Mouse (Mus musculus): ENCODE results near the gene Hhipl1.

Gene Hhipl1

DNA sequence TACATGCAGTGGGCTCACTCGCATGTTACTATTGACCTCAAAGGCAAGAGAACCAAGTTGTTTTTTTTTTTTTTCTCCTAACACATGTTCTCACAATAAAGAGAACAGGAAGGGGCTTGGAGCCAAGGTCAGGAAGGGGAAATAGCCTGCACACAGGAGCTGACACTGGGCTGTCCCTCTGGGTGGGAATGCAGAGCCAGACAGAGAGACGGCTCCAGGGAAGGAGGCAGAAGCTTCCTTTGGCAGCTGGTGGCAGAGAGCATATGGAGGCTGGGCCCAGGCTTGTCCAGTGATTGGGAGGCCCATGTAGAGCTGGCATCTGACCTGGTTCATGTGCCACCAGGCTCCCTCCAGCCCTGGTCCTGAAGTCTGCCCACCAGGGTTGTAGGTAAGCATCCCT is 61.8 kb downstream of the Hhipl1 start:
- no peak for DNase-seq

- DNase-seq: no peak
Observed at GRCm38 (mm10) chr12:108368921-108369320, 62.9 kb downstream of the Hhipl1 start.

GRCm38 (mm10) chr12:108370596-108371428 is 64.7 kb downstream of the Hhipl1 start, which contains the start of gene Eml1:
Gene Eml1 (plus strand): TSS chr12:108370957.
- DNase-seq: no peak

DNA sequence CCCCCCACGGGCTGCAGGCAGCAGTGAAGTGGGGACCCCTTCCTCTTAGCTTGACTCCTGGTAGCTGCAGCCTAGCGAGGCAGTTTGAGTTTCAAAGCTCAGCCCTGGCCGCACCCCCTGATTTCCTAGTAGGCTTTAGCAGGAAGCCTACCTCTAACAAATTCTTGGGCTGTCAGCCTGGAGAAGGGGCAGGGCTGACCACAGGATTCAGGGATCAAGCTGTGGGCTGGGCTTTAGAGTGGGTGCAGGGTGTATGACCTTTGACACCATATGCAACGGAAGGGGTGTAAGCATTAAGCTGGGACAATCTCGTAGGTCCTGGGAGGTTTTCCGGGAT is 65.3 kb downstream of the Hhipl1 start:
- DNase-seq: no peak

GRCm38 (mm10) chr12:108372241-108372640 is 66.2 kb downstream of the Hhipl1 start:
- DNase-seq: no peak

DNA sequence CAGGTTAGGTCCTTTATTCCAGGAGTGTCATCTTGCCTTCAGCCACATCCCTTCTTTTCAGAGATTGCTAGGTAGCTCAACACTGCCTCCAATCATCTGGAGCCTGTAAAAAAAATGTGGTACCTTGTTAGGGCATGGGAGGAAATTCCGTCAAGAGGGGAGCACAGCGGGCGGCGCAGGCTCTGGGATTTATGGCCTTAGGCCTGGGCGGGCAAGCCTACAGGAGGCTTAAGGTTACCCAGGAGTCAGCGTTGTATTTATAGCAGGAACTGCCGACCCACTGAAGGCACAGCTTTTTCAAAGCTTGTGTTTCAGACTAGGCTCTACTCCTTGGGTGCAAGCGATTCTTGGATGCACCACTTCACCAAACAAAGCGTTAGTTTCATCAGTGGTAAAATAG is 67.5 kb downstream of the Hhipl1 start:
- no peak for DNase-seq

DNA sequence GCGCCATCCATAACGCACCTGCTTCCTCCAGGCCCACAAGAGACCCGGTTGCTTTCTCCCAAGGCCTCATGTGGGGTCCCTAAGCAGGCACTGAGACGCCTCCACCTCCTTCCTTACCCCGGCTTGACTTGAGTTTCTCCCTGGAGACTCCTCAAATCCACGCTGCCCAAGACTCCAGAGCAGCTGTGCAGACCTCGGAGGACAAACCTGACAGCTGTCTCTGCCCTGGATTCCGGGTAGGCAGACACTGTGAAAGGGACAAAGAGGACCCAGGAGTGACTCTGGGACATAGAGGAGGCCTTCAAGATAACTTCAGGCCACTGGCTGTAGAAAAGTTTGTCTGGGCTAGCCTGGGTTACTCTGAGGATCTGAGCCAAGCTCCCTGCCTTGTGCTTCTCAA is 68.6 kb downstream of the Hhipl1 start:
- DNase-seq: no peak

DNA sequence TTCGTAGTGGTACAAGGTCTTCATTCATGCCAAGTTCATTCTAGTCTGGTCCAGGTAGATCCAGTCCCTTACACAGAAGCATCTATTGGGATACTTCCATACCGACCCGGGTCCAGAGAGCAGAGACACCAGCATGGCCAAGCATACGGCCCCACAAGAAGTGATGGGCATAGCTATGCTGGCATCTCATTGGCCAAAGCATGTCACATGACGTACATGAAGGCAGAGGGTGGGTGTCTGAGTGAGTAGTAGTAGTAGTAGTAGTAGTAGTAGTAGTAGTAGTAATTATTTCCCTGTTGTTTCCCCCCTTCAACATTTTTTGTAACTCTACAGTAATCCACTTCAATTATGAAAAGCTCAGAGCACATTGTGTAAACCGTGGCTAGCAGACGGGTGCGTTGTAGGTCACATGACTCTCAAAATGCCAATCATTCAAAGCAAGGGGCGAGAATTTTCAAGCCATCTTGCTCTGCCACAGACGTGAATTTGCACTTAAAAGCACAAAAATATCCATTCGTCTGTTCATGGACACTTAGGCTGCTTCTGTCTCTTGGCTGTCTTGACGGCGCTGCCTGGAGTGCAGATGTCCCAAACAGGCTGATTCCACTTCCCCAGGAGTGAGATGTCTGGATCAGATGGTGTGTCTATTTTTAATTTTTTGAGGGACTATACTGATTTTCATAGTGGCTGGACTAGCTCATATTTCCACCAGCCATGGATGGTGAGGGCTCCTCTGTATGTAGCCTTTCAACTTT is 72.5 kb downstream of the Hhipl1 start:
- DNase-seq: no peak
